ENCODE assay signal across 8 mouse cellular contexts in the genomic region with DNA sequence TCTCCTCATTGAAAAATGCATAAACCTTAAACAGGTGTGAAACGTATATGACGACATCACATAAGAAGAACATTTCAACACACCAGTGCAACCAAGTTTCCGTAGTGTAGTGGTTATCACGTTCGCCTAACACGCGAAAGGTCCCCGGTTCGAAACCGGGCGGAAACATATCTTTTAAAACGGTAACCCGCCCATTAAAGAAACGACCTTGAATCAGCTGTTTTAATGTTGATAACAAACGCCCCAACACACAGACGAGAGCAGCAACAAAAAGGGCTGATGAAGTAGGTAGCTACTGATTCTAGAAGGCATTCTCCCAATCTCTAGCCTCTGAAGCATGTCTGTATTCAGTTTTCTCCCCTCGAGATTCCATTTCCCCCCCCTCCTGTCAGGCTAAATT. TPM values are rescaled to one million over a fixed set of nuclear protein-coding genes. Genes with fewer than 3 reads are reported as not detected.
DNase-seq lines count a peak whose midpoint lies in the region; ATAC-seq and TF ChIP-seq lines count a peak whose summit lies in the region.

No protein-coding gene starts in this region.

- H3K4me2 ChIP-seq in hindbrain, embryonic 11.5 days (replicated peaks; ENCODE audit: low read depth, low read length) = peak overlapping the region; percentile 76
- H3K4me2 ChIP-seq in lung, postnatal 0 days (replicated peaks; ENCODE audit: low read depth, low read length) = peak overlapping the region; percentile 58

- peak; percentile 25 for ATAC-seq in hindbrain, embryonic 11.5 days (ENCODE audit: low FRiP score)
- peak; percentile 11 for ATAC-seq in lung, postnatal 0 days

- DNase-seq in Muller cell, postnatal 12 days (ENCODE audit: inconsistent ontology term) = peak; percentile 86
- peak; percentile 95 for DNase-seq in cerebellum, adult 8-10 months
- peak; percentile 91 for DNase-seq in forelimb bud, embryonic 11.5 days (ENCODE audit: low read depth, low spot score)
- peak; percentile 93 for DNase-seq in hindbrain, embryonic 11.5 days (ENCODE audit: low spot score)
- peak; percentile 86 for DNase-seq in layer of hippocampus, adult 9-11 months
- DNase-seq in lung, postnatal 0 days (ENCODE audit: low spot score) = peak; percentile 85
- DNase-seq in ovary, postnatal 10 days (ENCODE audit: low spot score) = peak; percentile 59
- DNase-seq in thymus, postnatal 0 days (ENCODE audit: low spot score) = peak; percentile 93

- WGBS in hindbrain, embryonic 11.5 days = 0% methylated on average over 17 of the region's 17 CpGs
- WGBS in lung, postnatal 0 days = under 1% methylated on average over 17 of the region's 17 CpGs

- TF ChIP-seq EP300 in lung, postnatal 0 days (IDR thresholded peaks at IDR 0.05) = peak; percentile 54

- TF ChIP-seq CTCF in lung, postnatal 0 days (IDR thresholded peaks at IDR 0.05) = no peak

- peaks cover 3% of the 10 kb centered on the region; the same call in 1 of the 2 replicates for H3K27me3 ChIP-seq in hindbrain, embryonic 11.5 days (ENCODE audit: control insufficient read depth, insufficient read depth, low read length)
- no peaks in the 10 kb centered on the region for H3K27me3 ChIP-seq in lung, postnatal 0 days (replicated peaks; ENCODE audit: insufficient read depth, low read length)

- H3K36me3 ChIP-seq in hindbrain, embryonic 11.5 days (ENCODE audit: control insufficient read depth, insufficient read depth, low read length) = no peaks in the 10 kb centered on the region
- peaks cover 4% of the 10 kb centered on the region; the same call in 1 of the 2 replicates for H3K36me3 ChIP-seq in lung, postnatal 0 days (ENCODE audit: insufficient read depth, low read length)

- H3K4me1 ChIP-seq in hindbrain, embryonic 11.5 days (replicated peaks; ENCODE audit: control insufficient read depth, insufficient read depth, low read length) = 0 out of 2 replicates have a peak, but pooled peaks cover 2% of the 10 kb centered on the region
- peaks cover 9% of the 10 kb centered on the region; the same call in 1 of the 2 replicates for H3K4me1 ChIP-seq in lung, postnatal 0 days (ENCODE audit: insufficient read depth, low read depth, low read length)

- no peaks in the 10 kb centered on the region for H3K9me3 ChIP-seq in hindbrain, embryonic 11.5 days (ENCODE audit: control insufficient read depth, low read length)
- H3K9me3 ChIP-seq in lung, postnatal 0 days (ENCODE audit: low read length) = no peaks in the 10 kb centered on the region

- no peak overlapping the region for H3K9ac ChIP-seq in hindbrain, embryonic 11.5 days (ENCODE audit: low read depth, low read length)
- H3K9ac ChIP-seq in lung, postnatal 0 days (replicated peaks; ENCODE audit: low read depth) = no peak overlapping the region

- H3K4me3 ChIP-seq in hindbrain, embryonic 11.5 days (ENCODE audit: low read depth, low read length) = peak overlapping the region; percentile 50
- peak overlapping the region; percentile 81 for H3K4me3 ChIP-seq in lung, postnatal 0 days (ENCODE audit: low read depth, low read length)

- no peak overlapping the region for H3K27ac ChIP-seq in hindbrain, embryonic 11.5 days (ENCODE audit: low read depth, low read length)
- H3K27ac ChIP-seq in lung, postnatal 0 days (ENCODE audit: low read length) = peak overlapping the region; percentile 34; the same call in 1 of the 2 replicates

RNA-seq across cellular contexts. Expression of a gene that starts 0.7 kb away (rescaled TPM):
- 35.9 and 36.1 TPM in 2 replicates for polyA plus RNA-seq in hindbrain, embryonic 11.5 days (2014; fragmentation: Nextera tagmentation; extraction: Ambion mirVana)
- polyA plus RNA-seq in lung, postnatal 0 days (2015; fragmentation: Nextera tagmentation; extraction: Ambion mirVana) = 17.0 and 19.9 TPM in 2 replicates
- 28.3 TPM in 2 replicates for polyA plus RNA-seq in thymus, postnatal 0 days (2015; fragmentation: Nextera tagmentation; extraction: Ambion mirVana)

RNA-seq across cellular contexts. Expression of a gene that starts 1.4 kb away (rescaled TPM):
- 0.22 and 0.49 TPM in 2 replicates for polyA plus RNA-seq in hindbrain, embryonic 11.5 days (2014; fragmentation: Nextera tagmentation; extraction: Ambion mirVana)
- not detected in 2 replicates for polyA plus RNA-seq in lung, postnatal 0 days (2015; fragmentation: Nextera tagmentation; extraction: Ambion mirVana)
- not detected in 2 replicates for polyA plus RNA-seq in thymus, postnatal 0 days (2015; fragmentation: Nextera tagmentation; extraction: Ambion mirVana)

RNA-seq across cellular contexts. Expression of a gene that starts 43.1 kb away (rescaled TPM):
- polyA plus RNA-seq in hindbrain, embryonic 11.5 days (2014; fragmentation: Nextera tagmentation; extraction: Ambion mirVana) = not detected in 2 replicates
- not detected in 2 replicates for polyA plus RNA-seq in lung, postnatal 0 days (2015; fragmentation: Nextera tagmentation; extraction: Ambion mirVana)
- polyA plus RNA-seq in thymus, postnatal 0 days (2015; fragmentation: Nextera tagmentation; extraction: Ambion mirVana) = 0.09 and 0.12 TPM in 2 replicates

RNA-seq across cellular contexts. Expression of a gene that starts 46.5 kb away (rescaled TPM):
- polyA plus RNA-seq in hindbrain, embryonic 11.5 days (2014; fragmentation: Nextera tagmentation; extraction: Ambion mirVana) = 2.9 and 4.1 TPM in 2 replicates
- 7.9 and 9.6 TPM in 2 replicates for polyA plus RNA-seq in lung, postnatal 0 days (2015; fragmentation: Nextera tagmentation; extraction: Ambion mirVana)
- polyA plus RNA-seq in thymus, postnatal 0 days (2015; fragmentation: Nextera tagmentation; extraction: Ambion mirVana) = 0.45 and 0.74 TPM in 2 replicates

RNA-seq across cellular contexts. Expression of a gene that starts 53.4 kb away (rescaled TPM):
- polyA plus RNA-seq in hindbrain, embryonic 11.5 days (2014; fragmentation: Nextera tagmentation; extraction: Ambion mirVana) = 40.2 and 44.3 TPM in 2 replicates
- 22.4 and 29.5 TPM in 2 replicates for polyA plus RNA-seq in lung, postnatal 0 days (2015; fragmentation: Nextera tagmentation; extraction: Ambion mirVana)
- 1.1 and 1.2 TPM in 2 replicates for polyA plus RNA-seq in thymus, postnatal 0 days (2015; fragmentation: Nextera tagmentation; extraction: Ambion mirVana)
